Mouse (Mus musculus) forebrain, postnatal 0 days (tissue): ENCODE measurements around the gene Pitpnc1. TPM values are rescaled to one million over a fixed set of nuclear protein-coding genes. Genes with fewer than 3 reads are reported as not detected.

Source experiments
- ATAC-seq: fragments of 200-750 bp; cut with Nextera tagmentation; 2 replicates; pipeline ENCODE4 v1.8.0; 2017; ENCODE audit warnings: mild to moderate bottlenecking, moderate library complexity
- DNase-seq: peaks from one replicate; pipeline ENCODE4 v3.0.0-alpha.2; 2015
- H3K27ac ChIP-seq: fragments of 300-500 bp; sonication (generic); 2 replicates; pipeline ENCODE4 v1.5.1; 2014; ENCODE audit warnings: low read depth, mild to moderate bottlenecking, antibody characterized with exemption, low read length, moderate library complexity, mixed read lengths
- H3K27me3 ChIP-seq: fragments of 300-500 bp; sonication (generic); 2 replicates; pipeline ENCODE4 v1.6.1; 2014; ENCODE audit warnings: mild to moderate bottlenecking, low read length, mixed read lengths; ENCODE audit not compliant: insufficient read depth
- H3K36me3 ChIP-seq: fragments of 300-500 bp; sonication (generic); 2 replicates; pipeline ENCODE4 v1.6.1; 2014; ENCODE audit warnings: mild to moderate bottlenecking, moderate library complexity; ENCODE audit not compliant: insufficient read depth
- H3K4me1 ChIP-seq: fragments of 300-500 bp; sonication (generic); 2 replicates; pipeline ENCODE4 v1.6.1; 2014; ENCODE audit warnings: antibody characterized with exemption; ENCODE audit not compliant: insufficient read depth
- H3K4me2 ChIP-seq: fragments of 300-500 bp; sonication (generic); 2 replicates; pipeline ENCODE4 v1.6.1; 2014; ENCODE audit warnings: low read depth, mild to moderate bottlenecking, moderate library complexity
- H3K4me3 ChIP-seq: fragments of 300-500 bp; sonication (generic); 2 replicates; pipeline ENCODE4 v1.5.1; 2014; ENCODE audit warnings: low read depth, low read length, mixed read lengths
- H3K9ac ChIP-seq: fragments of 300-500 bp; sonication (generic); 2 replicates; pipeline ENCODE4 v1.6.1; 2014; ENCODE audit warnings: mild to moderate bottlenecking
- H3K9me3 ChIP-seq: fragments of 300-500 bp; sonication (generic); 2 replicates; pipeline ENCODE4 v1.6.1; 2016; ENCODE audit warnings: low read length
- CTCF ChIP-seq: sonication (generic); IDR thresholded peaks from 2 replicates; pipeline ENCODE4 v1.5.1; 2016; ENCODE audit warnings: antibody characterized with exemption, control low read depth, low read depth
- WGBS: fragments of 180-500 bp; shearing (Covaris S2); extraction: QIAGEN DNeasy Blood & Tissue Kit; methylation state at CpG from one replicate; pipeline ENCODE4 v1.1.7; 2014; 5-methylcytosine and 5-hydroxymethylcytosine counted together
- polyA plus RNA-seq: library from polyadenylated mRNA; unstranded; fragments of >200 nt; fragmentation: Nextera tagmentation; extraction: Ambion mirVana; gene quantifications from 2 replicates; pipeline ENCODE4 v1.2.1, GENCODE M21; 2015
- total RNA-seq: library from RNA; depleted of rRNA; stranded (reverse); fragments of >200 nt; gene quantifications from 2 replicates; pipeline ENCODE4 v1.2.3, GENCODE M21; 2014

Gene Pitpnc1
- total and polyA plus RNA-seq, 2 experiments from 2014 or later, result 47.6 to 49.1 TPM

DNA sequence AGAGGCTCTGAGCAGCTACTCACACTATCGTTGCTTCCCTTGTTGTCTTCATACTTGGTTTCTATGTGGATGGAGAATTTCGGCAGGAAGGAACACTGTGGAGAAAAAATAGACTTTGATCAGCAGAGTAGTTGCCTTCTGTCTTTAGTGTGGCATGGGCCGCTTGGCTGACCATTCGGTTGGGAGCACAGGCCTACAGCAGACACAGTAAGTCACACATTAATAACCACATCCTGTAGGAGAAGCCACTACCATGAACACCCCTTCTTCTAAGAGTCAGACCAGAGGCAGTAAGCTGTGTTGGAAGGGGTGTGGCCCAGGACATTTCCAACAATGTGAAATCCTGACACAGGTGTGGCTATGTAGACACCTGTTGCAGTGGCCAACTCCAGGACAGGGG, 174.3 kb downstream of the Pitpnc1 start:
- H3K36me3 ChIP-seq, result no peaks in the 10 kb centered on the region
- H3K27ac ChIP-seq, result no peak overlapping the region
- no peak overlapping the region for H3K4me3 ChIP-seq
- no peaks in the 10 kb centered on the region for H3K27me3 ChIP-seq
- DNase-seq (no peak), ATAC-seq (no peak)
- peaks cover 3% of the 10 kb centered on the region; the same call in 1 of the 2 replicates for H3K9me3 ChIP-seq
- H3K9ac ChIP-seq, result no peak overlapping the region
- TF ChIP-seq CTCF, result no peak
- 96% methylated on average over 4 of the region's 4 CpGs for WGBS
- H3K4me2 ChIP-seq, result no peak overlapping the region
- no peaks in the 10 kb centered on the region for H3K4me1 ChIP-seq

DNA sequence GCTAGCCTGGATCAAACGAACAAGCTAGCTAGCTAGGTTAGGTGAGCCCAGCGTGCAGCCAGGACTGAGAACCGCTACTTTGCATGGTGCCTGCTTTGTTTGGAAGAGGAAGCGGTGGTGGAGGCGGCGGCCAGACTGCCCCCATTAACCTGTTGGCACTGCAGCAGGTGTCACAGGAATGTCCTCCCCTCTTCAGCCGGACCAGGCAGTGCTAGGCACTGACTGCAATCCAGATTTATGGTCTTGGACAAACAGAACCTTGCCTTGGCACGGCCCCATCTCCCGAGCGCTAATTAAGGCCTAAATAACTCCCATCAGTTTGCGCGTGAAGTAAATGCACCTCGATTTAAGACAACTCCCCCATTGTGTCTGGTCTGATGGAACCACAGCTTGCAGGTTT, 178.5 kb downstream of the Pitpnc1 start:
- no peak for TF ChIP-seq CTCF

GRCm38 (mm10) chr11:107288186-107288563, 182.3 kb downstream of the Pitpnc1 start:
- Histone ChIP-seq H3K4me2 (no peak overlapping the region), H3K9me3 (no peaks in the 10 kb centered on the region), H3K36me3 (no peaks in the 10 kb centered on the region), H3K4me1 (no peaks in the 10 kb centered on the region), H3K27me3 (no peaks in the 10 kb centered on the region), H3K9ac (no peak overlapping the region), H3K27ac (no peak overlapping the region), H3K4me3 (no peak overlapping the region)
- WGBS, result 93% methylated on average over 2 of the region's 2 CpGs
- ATAC-seq, result no peak
- TF ChIP-seq CTCF, result no peak
- DNase-seq, result no peak

More for the DNA sequence above, 178.5 kb downstream of the Pitpnc1 start:
- no peaks in the 10 kb centered on the region for H3K27me3 ChIP-seq
- H3K4me3 ChIP-seq, result no peak overlapping the region
- no peaks in the 10 kb centered on the region for H3K9me3 ChIP-seq
- no peaks in the 10 kb centered on the region for H3K4me1 ChIP-seq
- no peak overlapping the region for H3K27ac ChIP-seq
- DNase-seq (no peak), ATAC-seq (no peak)
- H3K4me2 ChIP-seq, result no peak overlapping the region
- 66% methylated on average over 13 of the region's 13 CpGs for WGBS
- no peaks in the 10 kb centered on the region for H3K36me3 ChIP-seq
- no peak overlapping the region for H3K9ac ChIP-seq

GRCm38 (mm10) chr11:107287215-107288185, 183.0 kb downstream of the Pitpnc1 start:
- no peaks in the 10 kb centered on the region for H3K9me3 ChIP-seq
- DNase-seq (no peak), ATAC-seq (no peak)
- 89% methylated on average over 11 of the region's 11 CpGs for WGBS
- H3K4me3 ChIP-seq, result no peak overlapping the region
- no peaks in the 10 kb centered on the region for H3K27me3 ChIP-seq
- H3K9ac ChIP-seq, result no peak overlapping the region
- H3K27ac ChIP-seq, result no peak overlapping the region
- no peak overlapping the region for H3K4me2 ChIP-seq
- TF ChIP-seq CTCF, result no peak
- no peaks in the 10 kb centered on the region for H3K4me1 ChIP-seq
- H3K36me3 ChIP-seq, result no peaks in the 10 kb centered on the region

DNA sequence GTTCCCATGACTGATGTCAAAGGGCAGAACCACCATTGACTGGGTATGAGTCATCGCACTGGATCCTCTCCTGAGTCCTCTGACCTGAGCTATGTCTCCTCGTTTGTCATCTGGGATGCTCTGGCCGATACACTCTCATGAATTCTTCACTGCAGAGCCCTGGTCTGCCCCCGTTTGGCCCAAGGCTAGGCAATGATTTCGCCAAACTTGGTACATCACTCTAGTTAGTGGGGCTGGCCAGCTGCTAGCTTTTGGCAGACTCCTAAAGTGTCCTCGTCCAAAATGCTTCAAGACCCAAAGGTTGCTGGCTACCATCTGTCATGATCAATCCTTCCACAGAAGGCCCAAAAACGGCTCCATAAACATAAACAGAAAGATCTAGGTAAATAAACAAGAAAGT, 184.8 kb downstream of the Pitpnc1 start:
- DNase-seq (no peak), ATAC-seq (no peak)
- Histone ChIP-seq H3K9ac (no peak overlapping the region), H3K4me1 (no peaks in the 10 kb centered on the region), H3K4me2 (no peak overlapping the region), H3K27me3 (no peaks in the 10 kb centered on the region), H3K4me3 (no peak overlapping the region), H3K36me3 (no peaks in the 10 kb centered on the region), H3K27ac (no peak overlapping the region), H3K9me3 (no peaks in the 10 kb centered on the region)
- TF ChIP-seq CTCF, result no peak
- 66% methylated on average over 7 of the region's 7 CpGs for WGBS

- no peak for TF ChIP-seq CTCF
- H3K4me2 ChIP-seq, result no peak overlapping the region
- H3K4me3 ChIP-seq, result no peak overlapping the region
- 83% methylated on average over 3 of the region's 3 CpGs for WGBS
- no peaks in the 10 kb centered on the region; the same call in 1 of the 2 replicates for H3K4me1 ChIP-seq
- DNase-seq (no peak), ATAC-seq (no peak)
- H3K27me3 ChIP-seq, result no peaks in the 10 kb centered on the region
- H3K27ac ChIP-seq, result no peak overlapping the region
- no peaks in the 10 kb centered on the region for H3K36me3 ChIP-seq
- no peak overlapping the region for H3K9ac ChIP-seq
- no peaks in the 10 kb centered on the region for H3K9me3 ChIP-seq
These were observed 186.9 kb downstream of the Pitpnc1 start for GRCm38 (mm10) chr11:107283632-107284031.

DNA sequence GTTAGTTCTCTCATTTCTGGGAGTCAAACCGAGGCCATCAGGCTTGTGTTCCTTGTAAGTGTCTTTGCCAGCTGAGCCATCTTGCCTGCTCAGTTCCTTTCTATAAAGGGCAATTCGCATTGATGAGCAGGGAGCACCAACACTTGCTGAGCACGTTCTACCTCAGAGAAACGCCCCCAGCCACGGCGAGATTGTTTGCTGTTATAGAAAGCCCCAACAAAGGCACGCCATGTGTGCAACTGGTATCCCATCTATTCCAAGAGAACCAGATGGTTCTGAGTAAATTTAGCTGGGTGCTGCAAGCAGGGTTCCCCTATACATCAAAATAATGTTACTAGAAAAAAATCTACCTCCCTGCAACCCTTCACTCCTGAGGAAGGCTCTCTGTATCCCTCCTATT, 188.0 kb downstream of the Pitpnc1 start:
- H3K27ac ChIP-seq, result no peak overlapping the region
- no peak overlapping the region for H3K4me2 ChIP-seq
- ATAC-seq (no peak), DNase-seq (peak; percentile 32)
- H3K9me3 ChIP-seq, result no peaks in the 10 kb centered on the region
- no peak for TF ChIP-seq CTCF
- H3K4me1 ChIP-seq, result no peaks in the 10 kb centered on the region; the same call in 1 of the 2 replicates
- no peak overlapping the region for H3K4me3 ChIP-seq
- H3K9ac ChIP-seq, result no peak overlapping the region
- H3K27me3 ChIP-seq, result no peaks in the 10 kb centered on the region
- 72% methylated on average over 7 of the region's 7 CpGs for WGBS
- no peaks in the 10 kb centered on the region for H3K36me3 ChIP-seq
